Mouse (Mus musculus) limb, embryonic 13.5 days (tissue): ENCODE data around the gene Olfr549. TPM values are rescaled to one million over a fixed set of nuclear protein-coding genes. Genes with fewer than 3 reads are reported as not detected.
A peak's percentile ranks its signal among the peaks of the same experiment; 100 is the strongest.

ENCODE experiments used
- ATAC-seq: fragments of 200-750 bp; cut with Nextera tagmentation; 2 replicates; pipeline ENCODE4 v1.8.0; 2017; ENCODE audit warnings: low read depth, moderate number of reproducible peaks, moderate TSS enrichment; ENCODE audit not compliant: low FRiP score
- H3K27ac ChIP-seq: fragments of 300-500 bp; sonication (generic); 2 replicates; pipeline ENCODE4 v1.5.1; 2015; ENCODE audit warnings: inconsistent platforms, mild to moderate bottlenecking, moderate library complexity
- H3K27me3 ChIP-seq: fragments of 300-500 bp; sonication (generic); 2 replicates; pipeline ENCODE4 v1.6.1; 2015; ENCODE audit warnings: mild to moderate bottlenecking, inconsistent platforms
- H3K36me3 ChIP-seq: fragments of 300-500 bp; sonication (generic); 2 replicates; pipeline ENCODE4 v1.6.1; 2015; ENCODE audit warnings: inconsistent platforms, mild to moderate bottlenecking, moderate library complexity
- H3K4me1 ChIP-seq: fragments of 300-500 bp; sonication (generic); 2 replicates; pipeline ENCODE4 v1.6.1; 2015; ENCODE audit warnings: inconsistent platforms
- H3K4me2 ChIP-seq: fragments of 300-500 bp; sonication (generic); replicated peaks from 2 replicates; pipeline ENCODE4 v1.6.1; 2015; ENCODE audit warnings: inconsistent platforms, mild to moderate bottlenecking, moderate library complexity
- H3K4me3 ChIP-seq: fragments of 300-500 bp; sonication (generic); 2 replicates; pipeline ENCODE4 v1.5.1; 2015; ENCODE audit warnings: moderate library complexity, mild to moderate bottlenecking, inconsistent platforms
- H3K9ac ChIP-seq: fragments of 300-500 bp; sonication (generic); 2 replicates; pipeline ENCODE4 v1.6.1; 2015; ENCODE audit warnings: mild to moderate bottlenecking, inconsistent platforms
- H3K9me3 ChIP-seq: fragments of 300-500 bp; sonication (generic); 2 replicates; pipeline ENCODE4 v1.6.1; 2016; ENCODE audit warnings: inconsistent platforms
- WGBS: fragments of 180-500 bp; shearing (Covaris S2); methylation state at CpG from one replicate; pipeline ENCODE4 v1.1.7; 2015; 5-methylcytosine and 5-hydroxymethylcytosine counted together
- polyA plus RNA-seq: library from polyadenylated mRNA; unstranded; fragments of >200 nt; fragmentation: Nextera tagmentation; extraction: Ambion mirVana; gene quantifications from 2 replicates; pipeline ENCODE4 v1.2.1, GENCODE M21; 2015

Gene Olfr549
- polyA plus RNA-seq: not detected in 2 replicates

DNA sequence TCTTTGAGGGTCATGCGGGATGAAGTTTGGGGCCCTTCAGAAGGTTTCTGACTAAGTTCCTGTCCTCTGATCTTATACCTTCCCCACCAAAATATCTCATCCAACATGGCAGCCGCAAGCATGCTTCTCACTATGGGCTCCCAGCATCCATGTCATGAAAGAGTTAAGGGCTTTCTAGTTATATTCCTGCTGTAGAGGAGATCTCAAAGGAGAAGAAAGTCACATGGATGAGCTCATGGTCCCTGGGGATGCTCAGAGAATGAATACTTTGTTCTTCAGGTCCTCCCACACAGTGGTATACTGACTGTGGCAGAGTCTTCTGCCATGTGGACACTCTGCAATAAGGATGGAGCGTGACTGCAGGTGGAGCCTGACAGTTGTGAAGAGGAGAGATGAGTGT is at the start of gene Olfr549:
Olfr549 (plus strand) TSS at position 301 of the 400 bp plus-strand sequence.
- WGBS: 89% methylated on average over 3 of the region's 3 CpGs
- Histone ChIP-seq H3K9me3 (no peaks in the 10 kb centered on the region), H3K36me3 (no peaks in the 10 kb centered on the region), H3K4me3 (no peak within 1 kb of the TSS), H3K4me1 (no peaks in the 10 kb centered on the region), H3K27me3 (no peaks in the 10 kb centered on the region), H3K4me2 (no peak within 1 kb of the TSS), H3K27ac (no peak within 1 kb of the TSS), H3K9ac (no peak within 1 kb of the TSS)
- ATAC-seq: no peak

GRCm38 (mm10) chr7:102501986-102502385 is 47.7 kb upstream of the Olfr549 start:
- Histone ChIP-seq H3K27me3 (no peaks in the 10 kb centered on the region), H3K9me3 (no peaks in the 10 kb centered on the region), H3K36me3 (no peaks in the 10 kb centered on the region), H3K4me3 (no peak overlapping the region), H3K4me1 (no peaks in the 10 kb centered on the region), H3K4me2 (no peak overlapping the region), H3K27ac (no peak overlapping the region), H3K9ac (no peak overlapping the region)
- 54% methylated on average over 5 of the region's 5 CpGs for WGBS
- no peak for ATAC-seq

DNA sequence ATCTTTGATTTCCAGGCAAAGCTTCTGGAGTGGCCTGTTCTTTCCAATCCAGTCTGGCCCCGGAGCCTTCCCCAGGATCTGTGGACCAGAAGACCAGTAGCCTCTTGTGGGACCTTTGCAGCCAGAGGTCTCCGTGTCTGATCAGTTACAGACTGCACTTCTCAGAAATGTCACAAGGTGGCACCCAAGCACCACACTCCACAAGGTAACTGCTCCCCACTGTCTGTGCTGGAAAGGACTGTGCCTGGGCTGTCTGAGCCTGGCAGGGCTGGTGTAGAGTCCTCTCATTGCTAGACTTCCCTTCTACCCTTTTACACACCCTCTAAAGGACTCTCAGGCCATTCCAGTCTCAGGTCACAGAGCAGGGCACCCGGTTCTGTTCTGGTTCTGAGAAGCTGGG is 42.8 kb upstream of the Olfr549 start:
- peak; percentile 64 for ATAC-seq
- 38% methylated on average over 3 of the region's 3 CpGs for WGBS
- no peak overlapping the region for H3K4me2 ChIP-seq

GRCm38 (mm10) chr7:102508066-102508465 is 41.6 kb upstream of the Olfr549 start:
- Histone ChIP-seq H3K27ac (no peak overlapping the region), H3K4me1 (no peaks in the 10 kb centered on the region), H3K9me3 (no peaks in the 10 kb centered on the region), H3K4me3 (no peak overlapping the region), H3K36me3 (no peaks in the 10 kb centered on the region), H3K27me3 (peaks cover 14% of the 10 kb centered on the region), H3K4me2 (no peak overlapping the region), H3K9ac (no peak overlapping the region)
- ATAC-seq: no peak
- WGBS: 89% methylated on average over 9 of the region's 9 CpGs

More for the DNA sequence above, 42.8 kb upstream of the Olfr549 start:
- H3K4me3 ChIP-seq: no peak overlapping the region
- H3K4me1 ChIP-seq: no peaks in the 10 kb centered on the region
- H3K27ac ChIP-seq: no peak overlapping the region
- H3K36me3 ChIP-seq: no peaks in the 10 kb centered on the region
- peaks cover 3% of the 10 kb centered on the region for H3K27me3 ChIP-seq
- no peaks in the 10 kb centered on the region for H3K9me3 ChIP-seq
- no peak overlapping the region for H3K9ac ChIP-seq

GRCm38 (mm10) chr7:102508666-102509065 is 41.0 kb upstream of the Olfr549 start:
- H3K27me3 ChIP-seq: peaks cover 14% of the 10 kb centered on the region
- no peak overlapping the region for H3K27ac ChIP-seq
- no peaks in the 10 kb centered on the region for H3K4me1 ChIP-seq
- no peak overlapping the region for H3K4me3 ChIP-seq
- no peak for ATAC-seq
- no peaks in the 10 kb centered on the region for H3K36me3 ChIP-seq
- no peaks in the 10 kb centered on the region for H3K9me3 ChIP-seq
- no peak overlapping the region for H3K4me2 ChIP-seq
- WGBS: 88% methylated on average over 6 of the region's 6 CpGs
- H3K9ac ChIP-seq: no peak overlapping the region

GRCm38 (mm10) chr7:102509726-102510125 is 39.9 kb upstream of the Olfr549 start:
- ATAC-seq: no peak
- Histone ChIP-seq H3K27me3 (peaks cover 25% of the 10 kb centered on the region), H3K9me3 (no peaks in the 10 kb centered on the region), H3K4me3 (no peak overlapping the region), H3K9ac (no peak overlapping the region), H3K4me2 (no peak overlapping the region), H3K36me3 (no peaks in the 10 kb centered on the region), H3K27ac (no peak overlapping the region), H3K4me1 (no peaks in the 10 kb centered on the region)
- WGBS: 56% methylated on average over 7 of the region's 7 CpGs

DNA sequence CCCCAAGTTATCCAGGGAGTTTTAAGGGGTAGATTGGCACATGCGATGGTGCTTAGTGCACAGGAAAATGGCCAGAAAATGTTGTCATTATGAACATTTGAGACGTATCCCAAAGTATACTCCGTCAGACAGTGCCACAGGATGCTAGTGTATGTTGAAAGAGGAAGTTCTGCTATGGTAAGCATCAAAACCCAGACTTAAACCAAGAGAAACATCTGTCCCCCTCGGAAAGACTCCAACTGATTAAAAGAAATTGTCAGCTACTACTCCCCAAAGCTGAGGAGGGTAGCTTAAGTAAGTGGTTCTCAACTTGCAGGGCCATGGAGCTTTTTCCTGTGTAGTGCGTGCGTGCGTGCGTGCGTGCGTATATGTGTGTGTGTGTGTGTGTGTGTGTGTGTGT is 37.7 kb upstream of the Olfr549 start:
- H3K4me3 ChIP-seq: no peak overlapping the region
- no peaks in the 10 kb centered on the region for H3K36me3 ChIP-seq
- peaks cover 8% of the 10 kb centered on the region for H3K4me1 ChIP-seq
- H3K4me2 ChIP-seq: no peak overlapping the region
- H3K27ac ChIP-seq: no peak overlapping the region
- peaks cover 35% of the 10 kb centered on the region for H3K27me3 ChIP-seq
- H3K9me3 ChIP-seq: no peaks in the 10 kb centered on the region
- ATAC-seq: no peak
- 89% methylated on average over 10 of the region's 10 CpGs for WGBS
- no peak overlapping the region for H3K9ac ChIP-seq

DNA sequence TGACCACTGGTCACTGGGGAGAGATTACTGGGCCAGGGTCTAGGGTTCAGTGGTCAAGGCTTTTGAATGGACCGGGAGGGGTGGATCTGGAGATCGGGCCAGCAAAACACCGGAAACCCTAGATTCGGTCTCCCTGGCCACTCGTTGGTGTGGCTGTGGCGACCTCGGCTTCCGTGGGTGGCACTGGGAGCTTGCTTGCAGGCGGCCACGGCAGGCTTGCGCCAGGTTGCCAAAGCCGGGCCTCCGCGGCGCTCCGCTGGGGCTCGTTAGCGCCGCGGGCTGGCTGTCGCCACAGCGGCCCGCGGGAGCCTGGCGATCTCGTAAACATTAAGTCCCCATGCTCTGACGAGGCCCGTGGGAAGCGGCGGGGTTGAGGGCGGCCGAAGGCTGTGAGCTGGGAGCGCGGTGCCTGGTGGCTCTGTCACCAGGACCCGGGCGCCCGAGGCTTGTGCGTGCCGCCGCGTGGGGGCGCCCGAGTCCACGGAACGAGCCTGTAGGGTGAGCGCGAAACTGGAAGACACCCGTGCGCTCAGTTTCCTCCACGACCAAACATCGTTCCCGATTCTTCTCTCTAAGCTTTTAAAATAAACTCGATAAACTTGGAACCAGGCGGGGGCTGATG is 36.7 kb upstream of the Olfr549 start:
- Histone ChIP-seq H3K27ac (no peak overlapping the region), H3K9me3 (no peaks in the 10 kb centered on the region), H3K4me1 (peaks cover 10% of the 10 kb centered on the region), H3K9ac (peak overlapping the region; percentile 71), H3K27me3 (peaks cover 35% of the 10 kb centered on the region), H3K4me3 (peak overlapping the region; percentile 52), H3K36me3 (no peaks in the 10 kb centered on the region), H3K4me2 (peak overlapping the region; percentile 87)
- peak; percentile 92 for ATAC-seq
- 1% methylated on average over 54 of the region's 54 CpGs for WGBS

DNA sequence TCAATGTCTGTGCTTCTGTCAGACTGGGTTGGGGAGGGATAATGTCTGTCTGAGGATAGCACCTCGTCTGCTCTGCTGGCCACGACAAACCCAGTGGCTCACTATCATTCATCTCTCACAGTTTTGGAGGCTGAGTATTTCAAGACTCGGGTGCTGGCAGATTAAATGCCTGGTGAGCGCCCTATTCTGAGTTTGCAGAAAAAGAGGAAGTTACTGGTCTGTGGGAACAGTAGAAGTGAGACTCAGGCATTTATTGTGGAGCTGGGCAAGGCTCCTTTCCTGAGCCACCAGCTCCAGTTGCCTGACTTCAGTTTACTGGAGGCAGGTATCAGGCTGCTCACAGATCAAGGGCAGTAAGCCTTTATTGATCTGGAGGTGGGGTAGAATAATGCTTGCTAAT is 35.5 kb upstream of the Olfr549 start:
- peaks cover 10% of the 10 kb centered on the region for H3K4me1 ChIP-seq
- no peak for ATAC-seq
- peaks cover 35% of the 10 kb centered on the region for H3K27me3 ChIP-seq
- no peak overlapping the region for H3K4me3 ChIP-seq
- no peaks in the 10 kb centered on the region for H3K36me3 ChIP-seq
- 61% methylated on average over 4 of the region's 4 CpGs for WGBS
- no peak overlapping the region for H3K27ac ChIP-seq
- no peaks in the 10 kb centered on the region for H3K9me3 ChIP-seq
- H3K9ac ChIP-seq: no peak overlapping the region
- no peak overlapping the region for H3K4me2 ChIP-seq

DNA sequence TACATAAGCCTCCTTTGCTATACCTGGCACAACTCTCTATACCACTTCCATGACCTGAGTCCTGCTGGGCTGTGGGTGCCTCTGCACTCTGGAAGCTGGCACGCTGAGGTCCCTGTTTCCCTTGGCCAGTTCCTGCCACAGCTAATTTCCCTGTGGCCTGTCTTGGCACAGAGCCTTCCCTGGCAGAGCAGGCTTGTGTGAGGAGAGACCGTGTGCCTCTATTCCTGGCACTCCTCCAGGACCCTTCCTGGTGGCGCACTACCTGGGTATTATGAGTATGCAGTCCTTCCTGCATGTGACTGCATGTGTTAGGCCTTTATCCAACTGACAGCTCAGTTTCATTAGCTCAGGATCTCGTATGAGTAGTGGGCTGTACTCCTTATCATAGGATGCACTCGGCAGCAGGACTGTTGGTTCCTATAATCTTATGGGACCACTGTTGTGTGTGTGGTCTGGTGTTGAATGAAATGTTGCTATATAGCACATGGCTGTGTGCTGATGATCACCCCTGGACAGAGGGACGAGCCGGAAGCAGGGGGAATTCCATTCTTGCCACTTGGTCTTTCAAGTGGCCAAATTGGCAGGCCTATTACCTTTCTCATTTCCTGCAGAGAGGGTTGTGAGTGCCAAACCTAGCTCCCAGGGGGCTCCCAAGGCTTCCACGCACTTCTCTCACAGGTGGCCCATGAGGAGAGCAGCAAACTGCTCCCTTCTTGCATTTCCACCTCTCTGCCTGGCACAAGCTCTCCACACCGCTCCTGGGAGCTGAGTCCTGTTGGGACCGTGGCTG is 33.2 kb upstream of the Olfr549 start:
- Histone ChIP-seq H3K4me2 (no peak overlapping the region), H3K9ac (no peak overlapping the region), H3K4me1 (peaks cover 10% of the 10 kb centered on the region), H3K4me3 (no peak overlapping the region), H3K9me3 (no peaks in the 10 kb centered on the region), H3K27me3 (peaks cover 35% of the 10 kb centered on the region), H3K27ac (no peak overlapping the region), H3K36me3 (no peaks in the 10 kb centered on the region)
- ATAC-seq: no peak
- 50% methylated on average over 10 of the region's 10 CpGs for WGBS

- Histone ChIP-seq H3K4me2 (no peak overlapping the region), H3K27me3 (peaks cover 31% of the 10 kb centered on the region), H3K9ac (no peak overlapping the region), H3K9me3 (no peaks in the 10 kb centered on the region), H3K4me3 (no peak overlapping the region), H3K4me1 (peaks cover 10% of the 10 kb centered on the region), H3K36me3 (no peaks in the 10 kb centered on the region), H3K27ac (no peak overlapping the region)
- no peak for ATAC-seq
- 69% methylated on average over 2 of the region's 2 CpGs for WGBS
Measured at GRCm38 (mm10) chr7:102517051-102517335, 32.7 kb upstream of the Olfr549 start.

DNA sequence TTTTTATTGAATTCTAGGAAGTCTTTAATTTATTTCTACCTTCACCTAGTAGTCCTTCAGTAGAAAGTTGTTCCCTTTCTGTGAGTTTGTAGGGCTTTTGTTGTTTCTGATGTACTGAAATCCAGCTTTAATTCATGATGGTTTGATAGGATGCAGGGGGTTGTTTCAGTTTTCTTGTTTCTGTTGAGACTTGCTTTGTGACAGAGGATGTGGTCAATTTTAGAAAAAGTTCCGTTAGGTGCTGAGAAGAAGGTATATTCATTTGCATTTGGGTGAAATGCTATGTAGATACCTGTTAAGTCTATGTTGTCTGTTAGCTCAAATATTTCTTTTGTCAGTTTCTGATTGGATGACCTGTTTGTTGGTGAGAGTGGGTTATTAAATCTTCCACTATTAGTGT is 20.6 kb upstream of the Olfr549 start:
- 81% methylated on average over 1 of the region's 1 CpGs for WGBS
- Histone ChIP-seq H3K27ac (no peak overlapping the region), H3K4me3 (no peak overlapping the region), H3K27me3 (no peaks in the 10 kb centered on the region), H3K4me2 (no peak overlapping the region), H3K4me1 (no peaks in the 10 kb centered on the region), H3K36me3 (no peaks in the 10 kb centered on the region), H3K9me3 (no peaks in the 10 kb centered on the region), H3K9ac (no peak overlapping the region)
- no peak for ATAC-seq

- no peak for ATAC-seq
- WGBS: 77% methylated on average over 1 of the region's 1 CpGs
- Histone ChIP-seq H3K9me3 (no peaks in the 10 kb centered on the region), H3K4me1 (no peaks in the 10 kb centered on the region), H3K4me2 (no peak within 1 kb of the TSS), H3K36me3 (no peaks in the 10 kb centered on the region), H3K27me3 (no peaks in the 10 kb centered on the region), H3K9ac (no peak within 1 kb of the TSS), H3K27ac (no peak within 1 kb of the TSS), H3K4me3 (no peak within 1 kb of the TSS)
Measured at GRCm38 (mm10) chr7:102534449-102534848, 15.2 kb upstream of the Olfr549 start, which contains the start of gene Olfr547. TSS of gene Olfr547 (plus strand) at chr7:102534749.
